Mouse (Mus musculus) heart, adult 11 months (tissue): ENCODE data around the gene Rnf212.

Experiments
- DNase-seq: peaks from one replicate; pipeline ENCODE4 v3.0.0; 2022

The Rnf212 gene

GRCm38 (mm10) chr5:108708981-108709731, 65.6 kb downstream of the Rnf212 start:
- peak; percentile 89 for DNase-seq

- peak; percentile 79 for DNase-seq
These were observed 66.4 kb downstream of the Rnf212 start for GRCm38 (mm10) chr5:108708419-108708818.

GRCm38 (mm10) chr5:108707758-108708157, 67.0 kb downstream of the Rnf212 start:
- no peak for DNase-seq

- peak; percentile 85 for DNase-seq
These were observed 70.8 kb downstream of the Rnf212 start for GRCm38 (mm10) chr5:108703754-108704626.

- peak; percentile 85 for DNase-seq
These were observed 73.3 kb downstream of the Rnf212 start for GRCm38 (mm10) chr5:108701341-108702021.

GRCm38 (mm10) chr5:108700346-108700745, 74.4 kb downstream of the Rnf212 start:
- no peak for DNase-seq

- DNase-seq: no peak
These were observed 77.4 kb downstream of the Rnf212 start for GRCm38 (mm10) chr5:108697341-108697753.

GRCm38 (mm10) chr5:108696542-108696941, 78.2 kb downstream of the Rnf212 start:
- no peak for DNase-seq

- peak; percentile 94 for DNase-seq
These were observed 78.9 kb downstream of the Rnf212 start for GRCm38 (mm10) chr5:108695861-108696260.

GRCm38 (mm10) chr5:108694352-108695261, 80.2 kb downstream of the Rnf212 start:
- peak; percentile 95 for DNase-seq

- DNase-seq: peak; percentile 99
These were observed 80.9 kb downstream of the Rnf212 start for GRCm38 (mm10) chr5:108693872-108694288.

GRCm38 (mm10) chr5:108692271-108692670, 82.5 kb downstream of the Rnf212 start, which contains the start of gene Fgfrl1:
Gene Fgfrl1 (plus strand): TSS chr5:108692382.
- DNase-seq: peak; percentile 98

- no peak for DNase-seq
These were observed 83.6 kb downstream of the Rnf212 start for GRCm38 (mm10) chr5:108691152-108691551.

GRCm38 (mm10) chr5:108689091-108689490, 85.7 kb downstream of the Rnf212 start:
- DNase-seq: no peak

- DNase-seq: no peak
These were observed 93.9 kb downstream of the Rnf212 start for GRCm38 (mm10) chr5:108680871-108681270.

GRCm38 (mm10) chr5:108679909-108680308, 94.9 kb downstream of the Rnf212 start:
- DNase-seq: no peak
